Mouse (Mus musculus) bone marrow, adult 2 months (tissue): ENCODE data around the gene Ube2s. TPM values are rescaled to one million over a fixed set of nuclear protein-coding genes. Genes with fewer than 3 reads are reported as not detected.
"Not testable (repeated sequence)": the region's sequence is repeated elsewhere in the genome, so short reads cannot be mapped to it uniquely, and the experiment has no call there.

Source experiments
- H3K27ac ChIP-seq: fragments of 200-500 bp; 2 replicates; pipeline ENCODE4 v1.5.1; 2012; ENCODE audit warnings: low read depth, mild to moderate bottlenecking, control low read depth, inconsistent platforms, low read length; ENCODE audit not compliant: control insufficient read depth, poor library complexity, insufficient read depth
- H3K4me1 ChIP-seq: fragments of 200-500 bp; 2 replicates; pipeline ENCODE4 v1.6.1; 2011; ENCODE audit warnings: low read length; ENCODE audit not compliant: control insufficient read depth, insufficient read depth
- H3K4me3 ChIP-seq: fragments of 200-500 bp; replicated peaks from 2 replicates; pipeline ENCODE3; 2011; ENCODE audit warnings: mild to moderate bottlenecking, low read depth, low read length, control low read depth; ENCODE audit not compliant: control insufficient read depth
- CTCF ChIP-seq: fragments of 200-500 bp; IDR thresholded peaks from 2 replicates; pipeline ENCODE4 v1.5.1; 2011; ENCODE audit warnings: low read length, control low read depth; ENCODE audit not compliant: control insufficient read depth, insufficient read depth
- POLR2A ChIP-seq: fragments of 200-500 bp; IDR thresholded peaks from 2 replicates; pipeline ENCODE4 v1.6.1; 2011; ENCODE audit warnings: low read depth, mild to moderate bottlenecking, control low read depth, low read length, borderline replicate concordance; ENCODE audit not compliant: control insufficient read depth
- WGBS: fragments of 180-500 bp; shearing (Covaris S2); methylation state at CpG from one replicate; pipeline ENCODE4 v1.1.7; 2018; 5-methylcytosine and 5-hydroxymethylcytosine counted together
- polyA plus RNA-seq: library from polyadenylated mRNA; stranded (reverse); fragments of >200 nt; gene quantifications from 2 replicates; pipeline ENCODE4 v1.2.4, GENCODE M21; 2011; ENCODE audit warnings: low replicate concordance; ENCODE audit not compliant: missing spikeins, insufficient read depth, insufficient read length

Gene Ube2s
- 367 and 488 TPM in 2 replicates for polyA plus RNA-seq

DNA sequence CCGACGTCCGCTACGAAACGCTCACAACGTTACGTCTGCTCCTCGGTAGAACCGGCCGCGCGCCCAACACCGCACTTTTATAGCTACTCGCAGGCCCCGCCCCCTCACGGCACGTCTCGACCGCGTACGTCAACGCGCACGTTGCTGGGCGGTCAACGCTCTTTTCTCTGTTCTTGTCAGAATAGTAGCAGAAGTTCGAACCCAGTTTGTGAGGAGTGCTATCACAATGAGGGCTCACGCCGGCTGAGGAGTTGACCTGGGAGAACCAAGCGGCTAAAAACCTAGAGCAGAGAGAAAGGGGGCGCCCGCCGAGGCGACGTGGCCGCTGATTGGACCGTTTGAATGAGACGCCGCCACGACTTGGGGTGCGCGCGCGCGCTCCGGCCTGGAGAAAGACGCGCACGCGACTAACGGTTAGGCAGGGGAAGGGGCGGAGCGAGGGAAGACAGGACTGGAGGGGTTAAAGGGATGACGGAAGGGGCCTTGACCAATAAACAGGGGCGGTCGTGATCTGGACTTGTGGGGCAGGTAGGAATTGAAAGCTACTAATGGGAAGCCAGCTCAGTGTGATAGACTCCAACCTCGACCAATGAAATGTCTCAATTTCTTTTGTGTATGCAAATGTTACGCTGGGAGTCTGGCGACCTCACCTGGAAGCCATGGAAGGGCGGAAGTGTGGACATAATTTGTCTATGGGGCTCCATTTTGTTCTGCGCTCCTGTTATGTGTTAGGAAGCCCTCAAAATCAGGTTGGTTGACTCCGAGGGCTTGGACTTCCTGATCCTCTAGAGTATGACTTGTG is at the start of gene Ube2s:
Gene Ube2s, minus strand, starts transcription at position 288 of the 802 bp plus-strand sequence.
- H3K4me1 ChIP-seq: peaks cover 1% of the 10 kb centered on the region; the same call in 1 of the 2 replicates
- under 1% methylated on average over 62 of the region's 62 CpGs for WGBS
- peak within 1 kb of the TSS; percentile 88 for H3K4me3 ChIP-seq
- peak; percentile 18; the same call in 1 of the 2 replicates for TF ChIP-seq CTCF
- TF ChIP-seq POLR2A: peak; percentile 76
- H3K27ac ChIP-seq: peak within 1 kb of the TSS; percentile 93

DNA sequence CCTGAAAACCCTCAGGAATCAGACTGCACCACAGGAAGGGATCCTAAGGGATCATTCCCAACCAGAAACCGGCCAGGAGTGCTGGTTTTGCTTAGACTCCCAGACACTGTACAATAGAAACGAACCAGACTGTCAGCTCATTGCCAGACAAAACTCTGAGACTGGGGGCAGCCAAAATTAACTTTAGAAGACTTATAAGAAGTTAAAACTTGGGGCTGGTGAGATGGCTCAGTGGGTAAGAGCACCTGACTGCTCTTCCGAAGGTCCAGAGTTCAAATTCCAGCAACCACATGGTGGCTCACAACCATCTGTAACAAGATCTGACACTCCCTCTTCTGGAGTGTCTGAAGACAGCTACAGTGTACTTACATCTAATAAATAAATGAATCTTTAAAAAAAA is 48.5 kb upstream of the Ube2s start:
- not testable (repeated sequence) for H3K4me3 ChIP-seq, H3K4me1 ChIP-seq, H3K27ac ChIP-seq
- WGBS: 72% methylated on average over 3 of the region's 3 CpGs

DNA sequence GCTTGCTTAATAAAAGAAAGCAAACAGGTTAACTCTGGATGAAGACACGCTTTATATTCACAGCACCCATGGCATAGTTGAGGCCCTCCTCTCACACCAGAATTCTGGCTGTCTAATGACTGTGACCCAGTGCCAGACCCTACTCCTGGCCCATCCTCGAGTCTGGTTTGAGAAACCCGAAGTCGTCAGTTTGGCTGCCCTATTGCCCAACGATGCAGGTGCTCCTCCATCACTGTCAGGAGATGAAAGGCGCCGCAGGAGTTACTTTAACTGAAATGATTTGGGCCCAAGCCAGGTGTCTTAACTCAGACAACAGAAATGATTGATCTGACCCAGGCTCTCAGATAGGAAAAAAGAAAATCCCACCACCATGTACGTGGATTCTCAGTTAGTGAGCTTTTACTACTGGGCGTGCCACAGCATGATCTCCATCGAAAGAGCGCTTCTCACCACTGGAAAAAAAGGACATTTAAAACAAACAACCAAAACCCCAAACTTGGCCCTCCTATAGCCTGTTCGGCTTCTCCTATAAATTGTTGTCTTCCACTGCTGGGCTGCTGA is 47.1 kb upstream of the Ube2s start:
- WGBS: 75% methylated on average over 12 of the region's 12 CpGs
- H3K4me1 ChIP-seq: no peaks in the 10 kb centered on the region
- H3K4me3 ChIP-seq: no peak overlapping the region
- H3K27ac ChIP-seq: no peak overlapping the region
- TF ChIP-seq POLR2A (no peak), CTCF (no peak)

DNA sequence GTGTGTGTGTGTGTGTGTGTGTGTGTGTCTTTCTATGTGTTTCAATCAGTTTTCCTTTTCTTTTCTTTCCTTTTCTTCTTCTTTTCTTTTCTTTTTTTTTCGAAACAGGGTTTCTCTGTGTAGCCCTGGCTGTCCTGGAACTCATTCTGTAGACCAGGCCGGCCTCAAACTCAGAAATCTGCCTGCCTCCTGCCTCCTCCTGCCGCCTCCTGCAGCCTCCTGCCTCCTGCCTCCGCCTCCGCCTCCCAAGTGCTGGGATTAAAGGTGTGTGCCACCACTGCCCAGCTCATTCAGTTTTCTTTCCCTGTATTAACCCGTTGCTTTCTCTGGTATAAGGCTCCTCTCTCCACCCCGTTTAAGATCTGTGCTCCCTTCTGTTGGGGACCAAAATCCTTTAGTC is 44.9 kb upstream of the Ube2s start:
- no peak overlapping the region for H3K27ac ChIP-seq
- H3K4me1 ChIP-seq: no peaks in the 10 kb centered on the region
- 77% methylated on average over 7 of the region's 7 CpGs for WGBS
- H3K4me3 ChIP-seq: no peak overlapping the region
- TF ChIP-seq CTCF (no peak), POLR2A (no peak)

DNA sequence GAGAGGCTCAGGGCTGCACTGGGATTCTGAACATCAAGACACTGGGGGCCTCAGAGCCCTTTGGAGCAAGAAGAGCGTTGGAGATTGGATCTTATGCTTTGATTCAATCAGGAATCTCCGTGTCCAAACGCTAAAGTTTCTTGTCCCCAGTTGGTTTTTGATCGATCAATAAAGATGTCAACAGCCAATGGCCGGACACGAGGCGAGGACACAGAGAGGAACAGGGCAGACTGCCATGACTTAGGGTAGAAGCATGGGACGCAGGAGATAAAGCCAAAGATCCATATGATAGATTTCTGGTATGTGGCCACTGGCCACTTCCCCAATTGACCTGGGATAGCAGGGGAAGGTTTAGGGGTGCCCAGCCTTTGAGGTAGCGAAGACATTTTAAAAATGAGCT is 44.1 kb upstream of the Ube2s start:
- Histone ChIP-seq H3K4me1 (no peaks in the 10 kb centered on the region), H3K27ac (no peak overlapping the region), H3K4me3 (no peak overlapping the region)
- TF ChIP-seq CTCF (no peak), POLR2A (no peak)
- 70% methylated on average over 9 of the region's 9 CpGs for WGBS

DNA sequence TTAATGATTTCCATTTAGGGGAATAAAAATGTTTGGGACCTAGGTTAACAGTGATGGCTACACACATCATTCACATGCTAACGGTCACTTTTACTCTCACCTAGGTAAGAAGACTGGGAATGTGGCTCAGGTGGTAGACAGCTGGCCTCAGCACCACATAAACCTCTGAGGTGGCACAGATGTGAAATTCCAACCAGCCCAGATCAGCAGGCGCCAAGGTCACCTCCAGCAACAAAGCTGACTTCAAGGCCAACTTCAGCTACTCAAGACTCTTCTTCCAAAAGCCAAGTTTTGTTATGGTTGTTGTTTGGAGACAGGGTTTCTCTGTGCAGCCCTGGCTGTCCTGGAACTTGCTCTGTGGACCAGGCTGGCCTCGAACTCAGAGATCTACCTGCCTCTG is 41.2 kb upstream of the Ube2s start:
- no peaks in the 10 kb centered on the region for H3K4me1 ChIP-seq
- WGBS: 78% methylated on average over 3 of the region's 3 CpGs
- no peak for TF ChIP-seq CTCF
- TF ChIP-seq POLR2A: no peak
- no peak overlapping the region for H3K27ac ChIP-seq
- no peak overlapping the region for H3K4me3 ChIP-seq

DNA sequence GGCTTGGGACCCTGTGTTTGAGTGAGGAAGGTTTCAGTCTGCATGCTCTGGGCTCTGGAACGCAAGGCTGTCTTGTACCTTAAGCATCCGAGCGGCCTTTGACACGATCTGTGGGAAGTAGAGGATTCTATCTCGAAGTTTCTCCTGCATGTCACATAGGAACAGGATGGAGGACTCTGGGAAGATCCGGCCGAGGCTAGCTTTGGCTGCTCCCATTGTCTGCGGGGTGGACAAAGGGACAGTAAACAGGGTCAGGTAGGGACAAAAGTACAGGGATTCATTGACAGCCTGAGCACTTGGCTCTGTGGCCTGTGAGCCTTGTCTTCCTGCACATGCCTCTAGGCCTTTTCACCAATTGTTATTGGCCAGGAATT is 38.9 kb upstream of the Ube2s start:
- no peak overlapping the region for H3K27ac ChIP-seq
- WGBS: 83% methylated on average over 8 of the region's 8 CpGs
- TF ChIP-seq POLR2A (no peak), CTCF (no peak)
- H3K4me1 ChIP-seq: no peaks in the 10 kb centered on the region
- no peak overlapping the region for H3K4me3 ChIP-seq

DNA sequence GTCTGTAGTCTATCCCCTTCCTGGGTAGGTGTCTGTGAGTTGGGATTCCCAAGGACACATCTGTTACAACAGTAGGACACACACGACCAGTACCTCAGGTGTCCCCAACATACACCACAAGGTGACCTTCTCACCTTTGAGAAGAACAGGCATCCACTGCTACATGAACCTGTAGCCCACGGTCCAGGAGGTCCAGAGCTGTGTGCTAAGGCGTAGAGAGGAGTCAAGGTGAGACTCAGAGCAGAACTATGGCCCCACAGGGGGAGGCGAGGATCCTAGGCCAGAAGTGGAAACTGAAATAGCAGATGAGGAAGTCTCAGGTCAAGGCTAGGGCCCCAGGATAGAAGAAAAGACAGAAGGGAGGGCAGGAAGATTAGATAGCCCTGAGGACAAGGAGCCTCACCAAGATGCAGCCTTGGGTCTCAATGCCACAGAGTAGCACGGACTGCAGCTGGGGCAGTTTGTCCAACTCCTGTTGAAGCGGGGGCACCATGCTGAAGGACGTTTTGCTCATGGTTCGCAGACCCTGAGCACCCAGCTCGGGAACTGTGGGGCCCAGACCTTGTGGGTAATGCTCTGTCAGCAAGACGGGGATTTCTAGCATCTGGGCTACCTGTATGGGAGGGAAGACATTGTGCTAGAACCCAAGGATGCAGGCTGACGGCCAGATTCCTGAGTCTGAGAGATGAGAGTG is 38.4 kb upstream of the Ube2s start:
- 73% methylated on average over 11 of the region's 11 CpGs for WGBS
- Histone ChIP-seq H3K4me1 (no peaks in the 10 kb centered on the region), H3K27ac (no peak overlapping the region), H3K4me3 (no peak overlapping the region)
- TF ChIP-seq POLR2A: no peak
- TF ChIP-seq CTCF: no peak

DNA sequence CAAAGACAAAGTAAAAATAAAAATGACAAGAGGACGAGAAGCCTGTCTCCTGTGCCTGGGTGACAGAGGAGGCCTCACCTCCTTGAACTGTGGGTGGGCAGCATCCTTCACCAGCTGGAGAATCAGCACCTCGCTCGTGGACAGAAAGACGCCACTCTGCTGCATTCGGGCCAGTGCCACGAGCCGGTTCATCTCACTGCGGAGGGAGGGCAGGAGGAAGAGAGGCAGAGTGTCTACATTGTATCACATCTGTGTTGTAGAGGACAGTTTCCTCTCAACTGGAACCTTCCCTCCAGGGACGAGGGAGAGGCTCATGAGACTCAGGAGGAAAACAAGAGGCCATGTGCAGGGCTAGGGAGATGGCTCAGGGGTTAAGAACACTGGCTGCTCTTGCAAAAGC is 37.0 kb upstream of the Ube2s start:
- WGBS: 79% methylated on average over 9 of the region's 9 CpGs
- no peaks in the 10 kb centered on the region for H3K4me1 ChIP-seq
- H3K4me3 ChIP-seq: no peak overlapping the region
- no peak overlapping the region; the same call in 1 of the 2 replicates for H3K27ac ChIP-seq
- TF ChIP-seq CTCF (no peak), POLR2A (no peak)
